Mouse (Mus musculus) testis, adult 2 months (tissue): ENCODE data around the gene Mettl16. TPM values are rescaled to one million over a fixed set of nuclear protein-coding genes. Genes with fewer than 3 reads are reported as not detected.

Source experiments
- H3K27ac ChIP-seq: fragments of 200-500 bp; 2 replicates; pipeline ENCODE4 v1.5.1; 2012; ENCODE audit warnings: low read depth, low read length; ENCODE audit not compliant: control insufficient read depth, insufficient read depth
- H3K27me3 ChIP-seq: fragments of 200-500 bp; 2 replicates; pipeline ENCODE4 v1.6.1; 2012; ENCODE audit warnings: mild to moderate bottlenecking, low read length, moderate library complexity; ENCODE audit not compliant: control insufficient read depth, insufficient read depth
- H3K36me3 ChIP-seq: fragments of 200-500 bp; 2 replicates; pipeline ENCODE4 v1.6.1; 2012; ENCODE audit warnings: mild to moderate bottlenecking, low read length; ENCODE audit not compliant: control insufficient read depth, insufficient read depth
- H3K4me1 ChIP-seq: fragments of 200-500 bp; 2 replicates; pipeline ENCODE4 v1.6.1; 2012; ENCODE audit warnings: low read length; ENCODE audit not compliant: control insufficient read depth, insufficient read depth
- H3K4me3 ChIP-seq: fragments of 200-500 bp; 2 replicates; pipeline ENCODE4 v1.5.1; 2012; ENCODE audit warnings: low read depth, mild to moderate bottlenecking, low read length, moderate library complexity, mixed read lengths; ENCODE audit not compliant: control insufficient read depth
- CTCF ChIP-seq: fragments of 200-500 bp; IDR thresholded peaks from 2 replicates; pipeline ENCODE4 v1.5.1; 2012; ENCODE audit warnings: low read depth, mild to moderate bottlenecking, inconsistent platforms, low read length, moderate library complexity; ENCODE audit not compliant: control insufficient read depth, insufficient read depth, insufficient replicate concordance
- POLR2A ChIP-seq: fragments of 200-500 bp; IDR thresholded peaks from 2 replicates; pipeline ENCODE4 v1.6.1; 2012; ENCODE audit warnings: low read depth, mild to moderate bottlenecking, inconsistent platforms, low read length, moderate library complexity; ENCODE audit not compliant: control insufficient read depth
- polyA plus RNA-seq: library from polyadenylated mRNA; depleted of rRNA; stranded (reverse); fragments of >200 nt; gene quantifications from 2 replicates; pipeline ENCODE4 v1.2.3, GENCODE M21; 2012

The Mettl16 gene
- polyA plus RNA-seq, 1 experiment: 5.3 TPM

DNA sequence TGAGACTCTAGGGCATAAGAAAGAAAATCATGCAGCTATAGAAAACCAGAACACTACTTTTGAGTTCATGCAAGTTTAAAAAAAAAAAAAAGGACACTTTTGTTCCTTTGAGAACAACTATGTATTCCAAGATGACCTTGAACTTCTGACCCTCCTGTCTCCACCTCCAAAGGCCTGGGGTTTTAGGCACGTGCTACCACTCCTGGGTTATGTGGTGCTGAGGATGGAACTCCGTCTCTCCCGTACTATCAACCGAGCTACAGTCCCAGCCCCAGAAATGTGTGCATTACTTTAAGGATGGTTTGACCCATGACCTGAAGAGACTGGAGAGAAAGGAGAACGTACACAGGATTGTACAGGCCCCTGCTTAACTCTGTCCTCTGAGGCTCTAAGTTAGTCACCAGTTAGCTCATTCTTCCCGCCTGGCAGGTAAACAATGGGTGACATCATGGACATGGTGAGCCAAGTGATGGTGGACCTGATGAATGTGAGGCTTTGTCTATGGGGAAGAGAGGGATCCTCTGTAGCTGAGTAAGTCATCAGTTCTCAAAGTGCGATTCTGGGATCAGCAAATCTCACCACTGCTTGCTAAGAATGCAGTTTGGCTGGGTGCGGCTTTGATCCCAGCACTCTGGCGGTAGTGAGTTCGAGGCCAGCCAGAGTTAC is 6.5 kb upstream of the Mettl16 start:
- Histone ChIP-seq H3K27ac (0 out of 2 replicates have a peak overlapping the region, but pooled peaks have one; percentile 5), H3K36me3 (no peaks in the 10 kb centered on the region), H3K4me1 (no peaks in the 10 kb centered on the region; the same call in 1 of the 2 replicates), H3K4me3 (no peak overlapping the region), H3K27me3 (no peaks in the 10 kb centered on the region)
- TF ChIP-seq CTCF (no peak), POLR2A (no peak)

DNA sequence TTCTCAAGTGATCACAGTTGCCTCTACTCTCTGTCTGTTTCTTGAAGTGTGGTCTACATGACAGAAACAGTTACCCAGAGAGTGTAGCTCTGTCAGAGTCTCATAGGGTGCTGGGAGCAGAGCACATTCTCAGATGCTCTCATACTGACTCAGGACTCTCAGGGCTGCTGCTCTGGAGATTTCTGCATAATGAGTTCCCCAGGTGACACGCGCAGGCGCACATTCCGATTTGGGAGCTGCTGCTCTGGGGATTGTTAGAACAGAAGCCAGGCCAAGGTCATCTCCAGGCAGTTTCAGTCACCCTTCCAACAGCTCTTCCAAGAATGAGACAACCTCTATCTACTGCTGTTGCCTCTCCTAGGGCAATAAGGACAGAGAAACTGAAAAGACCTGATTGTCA is 3.2 kb upstream of the Mettl16 start:
- TF ChIP-seq CTCF (no peak), POLR2A (no peak)
- peaks cover 2% of the 10 kb centered on the region; the same call in 1 of the 2 replicates for H3K4me1 ChIP-seq

DNA sequence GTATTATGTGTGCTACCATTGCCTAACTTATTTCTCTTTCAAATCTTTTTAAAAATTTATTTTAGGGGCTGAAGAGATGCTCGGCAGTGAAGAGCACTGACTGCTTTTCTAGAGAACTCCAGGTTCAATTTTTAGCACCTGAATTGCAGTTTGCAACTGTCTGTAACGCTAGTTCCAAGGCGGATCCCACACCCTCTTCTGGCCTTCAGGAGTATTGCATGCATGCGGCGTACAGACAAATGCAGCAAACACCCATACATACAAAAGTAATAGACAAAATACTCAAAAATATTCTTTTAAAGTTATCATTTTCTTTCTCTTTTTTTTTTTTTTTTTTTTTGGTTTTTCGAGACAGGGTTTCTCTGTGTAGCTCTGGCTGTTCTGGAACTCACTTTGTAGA is 2.6 kb upstream of the Mettl16 start:
- TF ChIP-seq CTCF (peak; percentile 34; the same call in 1 of the 2 replicates), POLR2A (no peak)
- Histone ChIP-seq H3K4me3 (no peak overlapping the region), H3K4me1 (peaks cover 2% of the 10 kb centered on the region; the same call in 1 of the 2 replicates), H3K27me3 (no peaks in the 10 kb centered on the region), H3K36me3 (no peaks in the 10 kb centered on the region), H3K27ac (no peak overlapping the region)

More for the DNA sequence above, 3.2 kb upstream of the Mettl16 start:
- Histone ChIP-seq H3K36me3 (no peaks in the 10 kb centered on the region), H3K27ac (0 out of 2 replicates have a peak overlapping the region, but pooled peaks have one; percentile 34), H3K4me3 (no peak overlapping the region), H3K27me3 (no peaks in the 10 kb centered on the region)

DNA sequence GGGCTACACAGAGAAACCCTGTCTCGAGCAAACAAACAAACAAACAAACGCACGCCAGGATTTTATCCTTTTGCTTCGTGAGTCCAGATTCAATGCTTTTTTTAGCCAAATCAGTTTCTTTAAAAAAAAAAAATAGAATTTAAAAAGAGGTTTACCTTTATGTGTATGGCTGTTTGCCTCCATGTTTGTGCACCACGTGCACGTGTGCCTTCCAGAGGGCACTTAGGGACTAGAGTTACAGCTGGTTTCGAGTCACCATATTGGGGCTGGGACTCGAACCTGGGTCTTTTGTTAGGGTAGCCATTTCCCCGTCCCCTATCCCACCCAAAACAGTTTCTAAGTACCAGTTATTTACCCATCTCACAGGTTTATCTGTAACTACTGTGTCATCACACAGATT is 593 bp upstream of the Mettl16 start:
- peaks cover 2% of the 10 kb centered on the region; the same call in 1 of the 2 replicates for H3K4me1 ChIP-seq
- H3K36me3 ChIP-seq: no peaks in the 10 kb centered on the region

DNA sequence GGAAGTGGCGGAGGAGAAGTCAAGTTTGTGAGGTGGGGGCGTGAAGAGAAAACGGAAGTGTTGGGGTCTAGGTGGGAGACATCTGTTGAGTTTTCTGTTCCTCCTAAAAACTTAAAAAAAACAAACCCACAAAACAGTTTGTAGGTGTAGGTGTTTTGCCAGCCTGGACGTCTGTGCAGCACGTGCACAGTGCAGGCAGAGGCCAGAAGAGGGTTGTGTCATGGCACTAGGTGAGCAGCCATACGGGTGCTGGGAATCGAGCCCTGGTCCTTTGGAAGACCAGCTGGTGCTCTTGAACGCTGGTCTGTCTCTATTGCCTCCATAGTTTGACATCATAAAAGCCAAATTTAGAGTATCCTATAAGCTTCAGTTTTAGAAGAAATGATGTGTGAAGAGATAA is 604 bp downstream of the Mettl16 start:
- peak overlapping the region; percentile 96 for H3K4me3 ChIP-seq
- TF ChIP-seq POLR2A (peak; percentile 17; the same call in 1 of the 2 replicates), CTCF (no peak)

More for the DNA sequence above, 593 bp upstream of the Mettl16 start:
- Histone ChIP-seq H3K4me3 (peak overlapping the region; percentile 96), H3K27me3 (no peaks in the 10 kb centered on the region), H3K27ac (peak overlapping the region; percentile 84)
- no peak for TF ChIP-seq POLR2A
- no peak for TF ChIP-seq CTCF

DNA sequence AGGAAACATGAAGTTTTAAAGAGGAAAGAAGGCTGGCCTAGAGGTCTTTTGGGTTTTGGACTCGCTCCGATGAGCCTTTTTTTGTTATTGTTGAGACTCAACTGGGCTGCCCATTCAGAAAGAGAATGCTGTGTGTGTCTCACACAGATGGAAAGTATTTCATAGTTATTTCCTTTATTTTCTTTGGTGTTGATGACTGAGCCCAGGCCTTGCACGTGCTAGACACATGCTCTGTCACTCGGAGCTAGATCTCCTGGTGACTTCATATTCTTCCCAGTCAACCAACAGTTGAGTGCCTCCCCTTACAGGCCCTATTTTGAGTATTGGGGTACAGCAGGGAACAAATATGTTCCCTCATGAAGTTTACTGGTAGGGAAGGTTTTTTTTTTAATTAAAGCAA is 1.0 kb downstream of the Mettl16 start:
- H3K27me3 ChIP-seq: no peaks in the 10 kb centered on the region
- no peak overlapping the region for H3K27ac ChIP-seq
- peaks cover 2% of the 10 kb centered on the region; the same call in 1 of the 2 replicates for H3K4me1 ChIP-seq
- TF ChIP-seq CTCF (no peak), POLR2A (no peak)
- peak overlapping the region; percentile 96 for H3K4me3 ChIP-seq
- no peaks in the 10 kb centered on the region for H3K36me3 ChIP-seq

More for the DNA sequence above, 604 bp downstream of the Mettl16 start:
- no peaks in the 10 kb centered on the region for H3K36me3 ChIP-seq
- peak overlapping the region; percentile 77 for H3K27ac ChIP-seq
- no peaks in the 10 kb centered on the region for H3K27me3 ChIP-seq
- H3K4me1 ChIP-seq: peaks cover 2% of the 10 kb centered on the region; the same call in 1 of the 2 replicates

DNA sequence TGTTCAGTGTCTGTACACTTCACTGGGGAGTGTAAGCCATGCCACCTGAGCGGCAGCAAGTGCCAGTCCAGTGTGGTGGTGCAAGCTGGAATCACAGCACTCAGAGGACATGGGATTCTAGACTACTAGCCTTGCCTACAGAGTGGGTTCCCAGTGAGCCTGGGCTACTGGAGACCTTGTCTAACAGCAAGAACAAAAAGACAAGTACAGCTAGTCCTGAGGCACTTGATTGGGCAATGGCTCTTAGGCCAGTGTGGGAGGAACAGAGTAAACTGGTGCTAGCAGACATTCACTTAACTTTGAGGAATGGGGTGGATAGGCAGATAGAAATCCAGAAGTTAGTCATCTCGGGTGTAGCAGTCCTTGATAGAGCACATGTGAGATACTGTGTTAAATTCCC is 1.8 kb downstream of the Mettl16 start:
- no peak overlapping the region for H3K27ac ChIP-seq
- TF ChIP-seq POLR2A (no peak), CTCF (no peak)
- H3K27me3 ChIP-seq: no peaks in the 10 kb centered on the region
- H3K36me3 ChIP-seq: no peaks in the 10 kb centered on the region
- peaks cover 2% of the 10 kb centered on the region; the same call in 1 of the 2 replicates for H3K4me1 ChIP-seq
- no peak overlapping the region for H3K4me3 ChIP-seq
